Mouse (Mus musculus): ENCODE data around the gene Odf3l1. TPM values are rescaled to one million over a fixed set of nuclear protein-coding genes. Genes with fewer than 3 reads are reported as not detected.

The Odf3l1 gene
- total and polyA plus RNA-seq, 3 experiments, result not detected

DNA sequence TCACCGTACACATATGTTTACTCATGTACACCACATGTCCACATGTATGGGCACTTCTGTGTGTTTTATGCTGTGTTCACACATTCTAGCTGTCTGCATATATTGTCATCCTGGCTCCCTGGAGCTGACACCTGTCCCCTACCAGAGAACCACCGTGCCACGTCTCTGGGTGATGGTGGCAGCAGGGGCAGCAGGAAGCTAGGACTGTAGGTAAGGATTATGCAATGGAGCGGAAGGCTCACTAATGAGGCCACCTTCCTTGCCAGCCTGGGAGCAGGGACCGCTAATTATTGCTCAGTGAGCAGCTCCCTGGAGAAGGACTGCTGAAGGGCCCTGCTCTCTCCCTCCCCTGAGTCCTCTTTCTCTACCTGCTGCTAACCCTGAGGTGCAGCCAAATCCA lies 23.8 kb downstream of the Odf3l1 start:
- Histone ChIP-seq H3K4me3 (replicated peaks in 1 of 3; ENCODE audit: low read depth in 2 of 3, low read length in 2 of 3, poor library complexity in 1 of 3) (no peak overlapping the region), H3K27me3 (replicated peaks) (peaks cover 83% of the 10 kb centered on the region), H3K27ac (ENCODE audit: insufficient read depth, low read depth) (no peak overlapping the region), H3K36me3 (replicated peaks in 1 of 2; ENCODE audit: control insufficient read depth in 1 of 2, insufficient read depth in 1 of 2, low read length in 1 of 2) (no peaks in the 10 kb centered on the region), H3K79me2 (replicated peaks; ENCODE audit: control insufficient read depth, extremely low read depth, insufficient read depth, poor library complexity, severe bottlenecking) (no peaks in the 10 kb centered on the region), H3K9me3 (replicated peaks; ENCODE audit: low read length) (no peaks in the 10 kb centered on the region), H3K4me1 (ENCODE audit: control insufficient read depth in 1 of 2, insufficient read depth in 2 of 2) (peaks cover 3 to 5% of the 10 kb centered on the region in 2 experiments; a peak in 3 of 4 replicates), H3K4me2 (ENCODE audit: insufficient read depth, low read depth, poor library complexity, severe bottlenecking) (no peak overlapping the region), H3K9ac (ENCODE audit: insufficient read depth, low read depth) (no peak overlapping the region)
- dilution Hi-C loops (cut with MboI; ENCODE audit: extremely low pct_ligation_motif_present, extremely low pct_unique_long_range_greater_than_20kb, low sequenced_read_pairs) (no loop called here), in situ Hi-C loops (cut with MboI; ENCODE audit: low pct_ligation_motif_present, low pct_unique_long_range_greater_than_20kb, low sequenced_read_pairs) (no loop called here)
- DNase-seq (ENCODE audit: extremely low read depth), result no peak
- TF ChIP-seq ZKSCAN1 (IDR thresholded peaks at IDR 0.05; ENCODE audit: borderline replicate concordance, low read depth, low read length), result no peak
- no peak for TF ChIP-seq ZNF384 (IDR thresholded peaks at IDR 0.05; ENCODE audit: low read depth, low read length)
- no peak for TF ChIP-seq TCF12 (IDR thresholded peaks at IDR 0.05; ENCODE audit: low read depth, low read length)
- TF ChIP-seq USF1 (IDR thresholded peaks at IDR 0.05; ENCODE audit: low read depth, low read length), result no peak
- TF ChIP-seq MAFK (IDR thresholded peaks at IDR 0.05; ENCODE audit: insufficient replicate concordance, low read length), result no peak
- TF ChIP-seq HCFC1 (IDR thresholded peaks at IDR 0.05; ENCODE audit: low read depth, low read length), result no peak
- no peak for TF ChIP-seq MEF2A (IDR thresholded peaks at IDR 0.05; ENCODE audit: borderline replicate concordance, low read depth, low read length)
- TF ChIP-seq ZMIZ1 (IDR thresholded peaks at IDR 0.05; ENCODE audit: low read depth, low read length), result no peak
- TF ChIP-seq RCOR1 (conservative IDR thresholded peaks at IDR 0.05; ENCODE audit: low read depth, low read length), result no peak
- no peak for TF ChIP-seq NELFE (IDR thresholded peaks at IDR 0.05; ENCODE audit: low read depth, low read length)
- no peak for TF ChIP-seq JUN (IDR thresholded peaks at IDR 0.05; ENCODE audit: insufficient read depth, low read depth, low read length)
- TF ChIP-seq IRF4 (IDR thresholded peaks at IDR 0.05; ENCODE audit: low read depth, low read length), result no peak
- no peak for TF ChIP-seq UBTF (IDR thresholded peaks at IDR 0.05; ENCODE audit: low read depth, low read length)

DNA sequence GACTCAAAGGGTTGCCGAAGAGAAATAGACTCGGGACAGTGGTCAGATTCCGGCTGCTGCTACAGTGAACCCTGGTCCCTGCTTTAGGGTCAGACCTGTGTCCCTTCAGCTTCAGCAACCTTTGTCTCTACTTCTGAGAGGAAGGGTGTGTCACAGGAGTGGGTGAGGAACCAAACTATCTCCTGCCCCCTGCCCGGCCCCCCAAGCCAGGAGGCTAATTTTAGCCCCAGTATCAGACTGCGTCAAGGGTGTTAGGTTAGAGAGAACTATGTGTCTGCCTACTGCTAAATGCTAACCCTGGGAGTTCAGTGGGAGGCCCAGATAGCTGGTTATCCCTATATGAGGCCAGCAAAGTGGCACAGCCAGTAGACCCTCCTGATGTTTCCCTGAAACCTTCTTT lies 29.3 kb downstream of the Odf3l1 start:
- Histone ChIP-seq H3K27me3 (replicated peaks) (peaks cover 83% of the 10 kb centered on the region), H3K9ac (ENCODE audit: insufficient read depth, low read depth) (no peak overlapping the region), H3K36me3 (replicated peaks in 1 of 2; ENCODE audit: control insufficient read depth in 1 of 2, insufficient read depth in 1 of 2, low read length in 1 of 2) (no peaks in the 10 kb centered on the region), H3K4me2 (ENCODE audit: insufficient read depth, low read depth, poor library complexity, severe bottlenecking) (no peak overlapping the region), H3K79me2 (replicated peaks; ENCODE audit: control insufficient read depth, extremely low read depth, insufficient read depth, poor library complexity, severe bottlenecking) (no peaks in the 10 kb centered on the region), H3K4me1 (ENCODE audit: control insufficient read depth in 1 of 2, insufficient read depth in 2 of 2) (peaks cover 2 to 5% of the 10 kb centered on the region in 2 experiments; a peak in 3 of 4 replicates), H3K4me3 (replicated peaks in 1 of 3; ENCODE audit: low read depth in 2 of 3, low read length in 2 of 3, poor library complexity in 1 of 3) (no peak overlapping the region), H3K9me3 (replicated peaks; ENCODE audit: low read length) (no peaks in the 10 kb centered on the region), H3K27ac (ENCODE audit: insufficient read depth, low read depth) (no peak overlapping the region)
- in situ Hi-C loops (cut with MboI; ENCODE audit: low pct_ligation_motif_present, low pct_unique_long_range_greater_than_20kb, low sequenced_read_pairs), result no loop called here
- dilution Hi-C loops (cut with MboI; ENCODE audit: extremely low pct_ligation_motif_present, extremely low pct_unique_long_range_greater_than_20kb, low sequenced_read_pairs), result no loop called here
- DNase-seq (ENCODE audit: extremely low read depth), result no peak
- TF ChIP-seq NRF1 (IDR thresholded peaks at IDR 0.05; ENCODE audit: low read depth, low read length) (no peak), ELF1 (IDR thresholded peaks at IDR 0.05; ENCODE audit: low read depth, low read length) (no peak), USF1 (IDR thresholded peaks at IDR 0.05; ENCODE audit: low read depth, low read length) (no peak), POLR2AphosphoS2 (IDR thresholded peaks at IDR 0.05; ENCODE audit: low read depth, low read length) (no peak), ZKSCAN1 (IDR thresholded peaks at IDR 0.05; ENCODE audit: borderline replicate concordance, low read depth, low read length) (no peak), MXI1 (IDR thresholded peaks at IDR 0.05; ENCODE audit: low read depth, low read length) (no peak)

All from CH12.LX (cell line).